8 mouse cellular contexts compared by ENCODE assay signal in genomic region chr6:28397681-28398203, GRCm38 (mm10). TPM values are rescaled to one million over a fixed set of nuclear protein-coding genes. Genes with fewer than 3 reads are reported as not detected.
DNase-seq lines count a peak whose midpoint lies in the region; ATAC-seq and TF ChIP-seq lines count a peak whose summit lies in the region.

TSS of gene Zfp800 (minus strand) at chr6:28398005.

- H3K9me3 ChIP-seq in hindbrain, embryonic 15.5 days: no peaks in the 10 kb centered on the region
- H3K9me3 ChIP-seq in liver, embryonic 15.5 days (replicated peaks): no peaks in the 10 kb centered on the region

- TF ChIP-seq CTCF in embryonic fibroblast, embryonic 13.5 days (IDR thresholded peaks at IDR 0.05; ENCODE audit: borderline replicate concordance, insufficient read depth, low read length): no peak
- no peak for TF ChIP-seq CTCF in small intestine, adult 2 months (IDR thresholded peaks at IDR 0.05; ENCODE audit: extremely low read depth, insufficient read length, insufficient replicate concordance, low read depth, low read length)

- peaks cover 4% of the 10 kb centered on the region; the same call in 1 of the 2 replicates for H3K27me3 ChIP-seq in hindbrain, embryonic 15.5 days
- peaks cover 48% of the 10 kb centered on the region for H3K27me3 ChIP-seq in liver, embryonic 15.5 days
- H3K27me3 ChIP-seq in small intestine, adult 2 months (ENCODE audit: control insufficient read depth, insufficient read depth, low read length): peaks cover 27% of the 10 kb centered on the region

- H3K36me3 ChIP-seq in hindbrain, embryonic 15.5 days: no peaks in the 10 kb centered on the region
- H3K36me3 ChIP-seq in liver, embryonic 15.5 days (replicated peaks): no peaks in the 10 kb centered on the region
- H3K36me3 ChIP-seq in small intestine, adult 2 months (ENCODE audit: control insufficient read depth, insufficient read depth, low read length): no peaks in the 10 kb centered on the region

- under 1% methylated on average over 33 of the region's 33 CpGs for WGBS in hindbrain, embryonic 15.5 days
- 1% methylated on average over 33 of the region's 33 CpGs for WGBS in liver, embryonic 15.5 days (ENCODE audit: insufficient replicate concordance)
- WGBS in small intestine, adult 2 months: 2% methylated on average over 33 of the region's 33 CpGs

- ATAC-seq in activated CD4-positive, CD25-positive, alpha-beta regulatory T cell, adult 4 months: peak; percentile 46
- no peak for ATAC-seq in hindbrain, embryonic 15.5 days (ENCODE audit: low FRiP score, low read depth)
- no peak for ATAC-seq in liver, embryonic 15.5 days (ENCODE audit: insufficient read depth)

- peak within 1 kb of the TSS; percentile 91 for H3K4me2 ChIP-seq in hindbrain, embryonic 15.5 days
- H3K4me2 ChIP-seq in liver, embryonic 15.5 days: peak within 1 kb of the TSS; percentile 60

- TF ChIP-seq POLR2A in embryonic fibroblast, embryonic 13.5 days (IDR thresholded peaks at IDR 0.05; ENCODE audit: low read depth, low read length): no peak
- TF ChIP-seq POLR2A in small intestine, adult 2 months (IDR thresholded peaks at IDR 0.05; ENCODE audit: low read depth, low read length): no peak

- H3K9ac ChIP-seq in hindbrain, embryonic 15.5 days: peak within 1 kb of the TSS; percentile 27
- no peak within 1 kb of the TSS for H3K9ac ChIP-seq in liver, embryonic 15.5 days

- peak within 1 kb of the TSS; percentile 44 for H3K4me3 ChIP-seq in embryonic fibroblast, embryonic 13.5 days (ENCODE audit: insufficient read depth, low read length)
- peak within 1 kb of the TSS; percentile 42 for H3K4me3 ChIP-seq in hindbrain, embryonic 15.5 days
- H3K4me3 ChIP-seq in liver, embryonic 15.5 days (replicated peaks): peak within 1 kb of the TSS; percentile 40
- H3K4me3 ChIP-seq in small intestine, adult 2 months (ENCODE audit: low read depth, low read length): peak within 1 kb of the TSS; percentile 51

- DNase-seq in layer of hippocampus, adult 8-10 months (ENCODE audit: low spot score in 2 of 2): no peak
- DNase-seq in layer of hippocampus, adult 11-12 months (ENCODE audit: low spot score): no peak
- no peak for DNase-seq in frontal cortex, postnatal 14 days (ENCODE audit: low spot score in 2 of 2)

- H3K4me1 ChIP-seq in embryonic fibroblast, embryonic 13.5 days (ENCODE audit: control insufficient read depth, insufficient read depth, low read length): no peaks in the 10 kb centered on the region
- H3K4me1 ChIP-seq in hindbrain, embryonic 15.5 days (replicated peaks): peaks cover 16% of the 10 kb centered on the region
- peaks cover 8% of the 10 kb centered on the region; the same call in 1 of the 2 replicates for H3K4me1 ChIP-seq in liver, embryonic 15.5 days (replicated peaks)
- H3K4me1 ChIP-seq in small intestine, adult 2 months (ENCODE audit: control insufficient read depth, insufficient read depth, insufficient read length, low read length): no peaks in the 10 kb centered on the region

- no peak within 1 kb of the TSS for H3K27ac ChIP-seq in embryonic fibroblast, embryonic 13.5 days (ENCODE audit: insufficient read depth, low read length)
- peak within 1 kb of the TSS; percentile 48 for H3K27ac ChIP-seq in hindbrain, embryonic 15.5 days (replicated peaks)
- no peak within 1 kb of the TSS for H3K27ac ChIP-seq in liver, embryonic 15.5 days (replicated peaks)
- H3K27ac ChIP-seq in small intestine, adult 2 months (ENCODE audit: insufficient read depth, low read depth, low read length): no peak within 1 kb of the TSS

RNA-seq across cellular contexts. Expression of gene Zfp800, which starts in this region (rescaled TPM):
- 10 to 100 TPM; 20.6 to 27.7 (median 24.6) TPM for total RNA-seq in layer of hippocampus, adult 8-10 months (2022)
- 10 to 100 TPM; 25.2 to 29.9 TPM for polyA plus RNA-seq in activated CD4-positive, CD25-positive, alpha-beta regulatory T cell, adult 4 months (2017; shearing (Covaris generic))
- 20.0 and 21.9 TPM in 2 replicates for polyA plus RNA-seq in embryonic fibroblast, embryonic 13.5 days (2011; ENCODE audit: insufficient read length, low read depth, missing spikeins)
- polyA plus RNA-seq in hindbrain, embryonic 15.5 days (2015; fragmentation: Nextera tagmentation; extraction: Ambion mirVana): 22.4 and 24.6 TPM in 2 replicates
- polyA plus RNA-seq in liver, embryonic 15.5 days (2015; fragmentation: Nextera tagmentation; extraction: Ambion mirVana): 23.4 and 25.6 TPM in 2 replicates
- polyA plus RNA-seq in small intestine, adult 2 months (2012; rRNA removed): 2.1 and 3.1 TPM in 2 replicates
